ENCODE assay signal across 8 mouse cellular contexts in the genomic region with DNA sequence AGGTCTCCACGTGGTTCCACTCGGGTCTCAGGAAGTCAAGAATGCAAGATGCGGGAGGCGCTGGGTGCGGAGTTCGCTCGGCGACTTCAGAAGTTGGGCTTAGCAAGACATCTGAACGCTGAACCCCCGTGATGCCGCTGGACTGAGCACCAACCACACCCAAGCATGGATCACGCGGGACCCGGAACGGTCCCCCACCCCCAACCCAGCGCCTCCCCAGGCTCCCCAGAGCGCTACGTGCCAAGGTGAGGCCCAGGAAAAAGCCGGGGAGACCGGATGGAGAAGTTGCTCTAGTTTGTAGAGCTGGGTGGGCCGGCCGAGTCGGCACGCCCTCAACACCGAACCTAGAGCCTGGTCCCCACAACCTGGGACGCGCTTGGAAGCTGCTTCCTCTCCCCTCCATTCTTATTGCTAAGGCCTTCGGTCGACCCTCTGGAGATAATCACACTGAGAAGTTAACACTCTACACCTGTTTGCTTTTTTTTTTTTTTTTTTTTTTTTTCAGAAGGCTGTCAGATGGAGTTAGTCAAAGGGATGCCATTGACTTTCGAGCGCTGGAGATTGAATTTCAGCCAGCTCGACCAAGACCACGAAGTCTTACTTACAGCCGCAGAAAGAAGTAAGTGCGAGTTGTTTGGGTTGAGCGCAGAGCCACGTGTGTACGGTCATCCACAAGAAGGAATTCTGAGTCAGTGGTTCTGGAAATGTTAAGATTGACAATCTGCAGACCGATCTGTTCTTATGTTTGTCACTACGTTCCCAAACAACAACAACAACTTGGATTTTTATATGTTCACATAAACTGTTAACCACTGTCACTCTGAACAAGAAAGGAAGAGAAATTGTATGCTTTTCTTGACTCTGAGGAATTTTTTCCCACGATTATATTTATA. TPM values are rescaled to one million over a fixed set of nuclear protein-coding genes. Genes with fewer than 3 reads are reported as not detected.
A peak's percentile ranks its signal among the peaks of the same experiment; 100 is the strongest.
DNase-seq lines count a peak whose midpoint lies in the region; ATAC-seq and TF ChIP-seq lines count a peak whose summit lies in the region.

A gene (minus strand): TSS at position 627 of the 893 bp plus-strand sequence.

- H3K4me2 ChIP-seq in lung, embryonic 16.5 days (ENCODE audit: low read depth, low read length): peak within 1 kb of the TSS; percentile 90
- peak within 1 kb of the TSS; percentile 81 for H3K4me2 ChIP-seq in stomach, embryonic 14.5 days (replicated peaks; ENCODE audit: low read depth, low read length)

- H3K9me3 ChIP-seq in lung, embryonic 16.5 days (ENCODE audit: control insufficient read depth, low read length): no peaks in the 10 kb centered on the region
- H3K9me3 ChIP-seq in stomach, embryonic 14.5 days (ENCODE audit: control insufficient read depth, low read depth, low read length): no peaks in the 10 kb centered on the region

- no peak for TF ChIP-seq CTCF in cortical plate, adult 2 months (IDR thresholded peaks at IDR 0.05; ENCODE audit: extremely low read depth, insufficient read depth, low read length)

- H3K4me1 ChIP-seq in cortical plate, adult 2 months (ENCODE audit: control insufficient read depth, insufficient read depth, low read length): no peaks in the 10 kb centered on the region
- H3K4me1 ChIP-seq in lung, embryonic 16.5 days (replicated peaks; ENCODE audit: control insufficient read depth, insufficient read depth, low read length): peaks cover 22% of the 10 kb centered on the region
- no peaks in the 10 kb centered on the region for H3K4me1 ChIP-seq in stomach, embryonic 14.5 days (ENCODE audit: control insufficient read depth, insufficient read depth, low read length)

- H3K4me3 ChIP-seq in cortical plate, adult 2 months (ENCODE audit: insufficient read depth, low read length): peak within 1 kb of the TSS; percentile 90
- peak within 1 kb of the TSS; percentile 85 for H3K4me3 ChIP-seq in lung, embryonic 16.5 days (ENCODE audit: low read length)
- H3K4me3 ChIP-seq in stomach, embryonic 14.5 days (ENCODE audit: low read depth, low read length): peak within 1 kb of the TSS; percentile 72

- H3K9ac ChIP-seq in lung, embryonic 16.5 days (ENCODE audit: low read length): peak within 1 kb of the TSS; percentile 88
- peak within 1 kb of the TSS; percentile 69 for H3K9ac ChIP-seq in stomach, embryonic 14.5 days (replicated peaks; ENCODE audit: low read depth, low read length)

- peak; percentile 23 for ATAC-seq in lung, embryonic 16.5 days (ENCODE audit: low read depth)
- ATAC-seq in stomach, embryonic 14.5 days (ENCODE audit: insufficient number of reproducible peaks, insufficient read depth, low FRiP score, low read depth): peak; percentile 42; the same call in 1 of the 2 replicates

- TF ChIP-seq POLR2A in cortical plate, adult 2 months (IDR thresholded peaks at IDR 0.05; ENCODE audit: extremely low read depth, insufficient read depth, low read length): no peak

- peaks cover 9% of the 10 kb centered on the region for H3K27me3 ChIP-seq in lung, embryonic 16.5 days (ENCODE audit: control insufficient read depth, insufficient read depth, low read depth, low read length)
- peaks cover 3% of the 10 kb centered on the region; the same call in 1 of the 2 replicates for H3K27me3 ChIP-seq in stomach, embryonic 14.5 days (ENCODE audit: control insufficient read depth, insufficient read depth, low read length)

- DNase-seq in retina, embryonic 14.5 days (ENCODE audit: low spot score): peak; percentile 27
- no peak for DNase-seq in retina, postnatal 1 day
- DNase-seq in heart, adult 9 months (ENCODE audit: low spot score in 2 of 2): peak; percentile 54
- peak; percentile 62 for DNase-seq in kidney, postnatal 14 days
- no peak for DNase-seq in right cerebral cortex, postnatal 25 days

- WGBS in lung, embryonic 16.5 days: 6% methylated on average over 41 of the region's 41 CpGs
- 3% methylated on average over 41 of the region's 41 CpGs for WGBS in stomach, embryonic 14.5 days

- no peaks in the 10 kb centered on the region for H3K36me3 ChIP-seq in lung, embryonic 16.5 days (ENCODE audit: control insufficient read depth, insufficient read depth, low read length)
- H3K36me3 ChIP-seq in stomach, embryonic 14.5 days (ENCODE audit: control insufficient read depth, insufficient read depth, low read length): no peaks in the 10 kb centered on the region

- peak within 1 kb of the TSS; percentile 30 for H3K27ac ChIP-seq in cortical plate, adult 2 months (ENCODE audit: insufficient read depth, low read length)
- peak within 1 kb of the TSS; percentile 97 for H3K27ac ChIP-seq in lung, embryonic 16.5 days (ENCODE audit: low read length)
- peak within 1 kb of the TSS; percentile 52; the same call in 1 of the 2 replicates for H3K27ac ChIP-seq in stomach, embryonic 14.5 days (ENCODE audit: low read length)

RNA-seq across cellular contexts. Expression of the gene that starts here (rescaled TPM):
- 11.2 and 11.4 TPM in 2 replicates for polyA plus RNA-seq in cortical plate, adult 2 months (2012; rRNA removed)
- polyA plus RNA-seq in lung, embryonic 16.5 days (2015; fragmentation: Nextera tagmentation; extraction: Ambion mirVana): 11.0 and 12.7 TPM in 2 replicates
- polyA plus RNA-seq in stomach, embryonic 14.5 days (2014; fragmentation: Nextera tagmentation; extraction: Ambion mirVana): 12.8 and 16.7 TPM in 2 replicates

Comparison
In these comparisons a context has a peak if more than half of its experiments do, and no peak if none do; other contexts are left out.
1. DNase-seq: peak in retina, embryonic 14.5 days (single experiment), heart, adult 9 months (2 of 2) and kidney, postnatal 14 days (single experiment); none in retina, postnatal 1 day (single experiment) and right cerebral cortex, postnatal 25 days (single experiment).
2. H3K27ac ChIP-seq: peak in every context shown above with its lines; median percentile 97 in lung, embryonic 16.5 days; 52 in stomach, embryonic 14.5 days; 30 in cortical plate, adult 2 months.
3. Peak in every context shown above with its lines, with median percentiles within 50 percentile points of each other: H3K4me3 ChIP-seq.